Mouse (Mus musculus): Measurements from ENCODE around the gene Actn2. TPM values are rescaled to one million over a fixed set of nuclear protein-coding genes. Genes with fewer than 3 reads are reported as not detected.

Gene Actn2
- polyA plus RNA-seq, 1 experiment from 2014 or later = 1,874 TPM

- peaks cover 33% of the 10 kb centered on the region for H3K36me3 ChIP-seq (ENCODE audit: control insufficient read depth, insufficient read depth)
- H3K4me3 ChIP-seq (ENCODE audit: low read length) = no peak overlapping the region
- no peak overlapping the region for H3K27ac ChIP-seq (ENCODE audit: low read length)
- H3K4me1 ChIP-seq (ENCODE audit: control insufficient read depth, insufficient read depth, low read length) = no peaks in the 10 kb centered on the region
- no peak overlapping the region for H3K9ac ChIP-seq (ENCODE audit: low read length)
- WGBS = 87% methylated on average over 4 of the region's 4 CpGs
- no peak overlapping the region for H3K4me2 ChIP-seq (ENCODE audit: low read depth, low read length)
- ATAC-seq (replicated peaks; ENCODE audit: extremely low read depth, insufficient read depth, low FRiP score) = no peak
- no peaks in the 10 kb centered on the region for H3K9me3 ChIP-seq (replicated peaks; ENCODE audit: control insufficient read depth, low read length)
- no peaks in the 10 kb centered on the region for H3K27me3 ChIP-seq (ENCODE audit: control insufficient read depth, insufficient read depth, low read length)
Measured at GRCm38 (mm10) chr13:12228248-12228647, 112.3 kb downstream of the Actn2 start.

- Histone ChIP-seq H3K36me3 (ENCODE audit: control insufficient read depth, insufficient read depth) (peaks cover 32% of the 10 kb centered on the region), H3K9me3 (replicated peaks; ENCODE audit: control insufficient read depth, low read length) (no peaks in the 10 kb centered on the region), H3K4me2 (ENCODE audit: low read depth, low read length) (no peak overlapping the region), H3K4me3 (ENCODE audit: low read length) (no peak overlapping the region), H3K9ac (ENCODE audit: low read length) (no peak overlapping the region), H3K4me1 (ENCODE audit: control insufficient read depth, insufficient read depth, low read length) (no peaks in the 10 kb centered on the region), H3K27me3 (ENCODE audit: control insufficient read depth, insufficient read depth, low read length) (no peaks in the 10 kb centered on the region), H3K27ac (ENCODE audit: low read length) (no peak overlapping the region)
- 75% methylated on average over 5 of the region's 5 CpGs for WGBS
- ATAC-seq (replicated peaks; ENCODE audit: extremely low read depth, insufficient read depth, low FRiP score) = no peak
Measured at GRCm38 (mm10) chr13:12227606-12228005, 113.0 kb downstream of the Actn2 start.

Other genes starting within 250 kb of the Actn2 start
- 31.5 and 33.3 TPM in 2 replicates for gene Ryr2, start 233.8 kb downstream of the Actn2 start, polyA plus RNA-seq (2015; fragmentation: Nextera tagmentation; extraction: Ambion mirVana)
- gene Mtr, start 82.6 kb downstream of the Actn2 start, polyA plus RNA-seq (2015; fragmentation: Nextera tagmentation; extraction: Ambion mirVana) = 11.4 and 11.9 TPM in 2 replicates
- gene Heatr1, start 54.3 kb upstream of the Actn2 start, polyA plus RNA-seq (2015; fragmentation: Nextera tagmentation; extraction: Ambion mirVana) = 8.4 and 8.6 TPM in 2 replicates
- 17.9 and 19.8 TPM in 2 replicates for gene Lgals8, start 124.2 kb upstream of the Actn2 start, polyA plus RNA-seq (2015; fragmentation: Nextera tagmentation; extraction: Ambion mirVana)
- 0.90 and 2.2 TPM in 2 replicates for gene Edaradd, start 179.7 kb upstream of the Actn2 start, polyA plus RNA-seq (2015; fragmentation: Nextera tagmentation; extraction: Ambion mirVana)
- 5.8 and 6.1 TPM in 2 replicates for gene Ero1lb, start 225.1 kb upstream of the Actn2 start, polyA plus RNA-seq (2015; fragmentation: Nextera tagmentation; extraction: Ambion mirVana)